9 mouse cellular contexts compared by ENCODE assay signal in the genomic region with DNA sequence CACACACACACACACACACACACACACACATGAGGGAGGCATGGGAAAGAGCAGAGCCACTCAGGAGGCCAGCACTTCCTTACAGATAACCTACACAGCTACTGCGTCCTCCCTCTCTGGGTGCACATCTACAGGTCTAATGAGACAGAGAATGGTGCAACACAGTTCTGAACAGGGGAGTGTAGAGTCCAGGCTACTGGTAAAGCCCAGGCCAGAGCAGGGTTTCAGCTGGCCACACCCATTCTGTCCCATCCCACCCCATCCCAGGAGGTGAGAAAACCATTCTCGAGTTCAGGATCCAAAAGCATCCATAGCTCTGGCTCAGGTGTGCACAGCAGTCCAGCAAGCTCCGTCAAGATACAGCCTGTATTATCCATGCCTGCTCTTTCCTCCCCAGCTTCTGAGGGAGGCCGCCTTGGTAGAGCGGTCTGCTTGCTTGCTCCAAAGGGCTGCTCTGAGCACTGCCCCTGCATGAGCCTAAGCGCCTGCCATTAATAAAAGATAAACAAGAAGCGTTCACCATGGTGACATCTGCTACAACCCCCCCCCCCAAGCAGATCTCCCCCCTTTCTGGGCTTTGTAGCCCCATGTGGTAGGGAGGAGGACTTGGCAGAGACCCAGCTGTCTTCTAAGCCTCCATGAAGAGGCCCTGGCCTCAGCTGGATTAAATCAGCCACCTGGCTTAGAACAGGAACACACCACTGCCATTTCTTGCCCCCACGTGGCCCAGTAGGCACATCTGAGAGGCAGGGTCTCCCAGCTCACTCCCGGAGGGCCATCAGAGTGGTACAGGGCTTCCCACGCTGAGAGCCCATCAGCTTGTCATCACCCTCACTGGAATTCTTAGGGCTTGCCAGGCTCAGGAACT.
DNase-seq lines count a peak whose midpoint lies in the region; ATAC-seq and TF ChIP-seq lines count a peak whose summit lies in the region.
"Had no signal": no experiment of that assay in that cellular context is flagged by ENCODE, and none has a peak within 500 bp of the region (broad histone marks: within the 10 kb centered on the region; RNA-seq: fewer than 3 reads in every experiment).

No protein-coding gene starts in this region.

- ATAC-seq in neural tube, embryonic 14.5 days (ENCODE audit: low read depth): peak; percentile 84

- H3K9me3 ChIP-seq in heart, embryonic 10.5 days: no peaks in the 10 kb centered on the region
- no peaks in the 10 kb centered on the region for H3K9me3 ChIP-seq in neural tube, embryonic 14.5 days (ENCODE audit: control insufficient read depth, low read length)

- intact Hi-C loops in gastrocnemius, adult 2 months (cut with DNase I): no loop called here
- intact Hi-C loops in left cerebral cortex, adult 2 months (cut with DNase I): no loop called here

- H3K36me3 ChIP-seq in heart, embryonic 10.5 days: peaks cover 3% of the 10 kb centered on the region; the same call in 1 of the 2 replicates
- no peaks in the 10 kb centered on the region for H3K36me3 ChIP-seq in neural tube, embryonic 14.5 days (ENCODE audit: control insufficient read depth, insufficient read depth, low read length)

- no peak for TF ChIP-seq CTCF in gastrocnemius, adult 2 months (IDR thresholded peaks at IDR 0.05)
- TF ChIP-seq CTCF in left cerebral cortex, adult 2 months (IDR thresholded peaks at IDR 0.05): no peak

- H3K4me2 ChIP-seq in neural tube, embryonic 14.5 days (ENCODE audit: low read depth, low read length): no peak overlapping the region

- H3K4me1 ChIP-seq in heart, embryonic 10.5 days: peaks cover 25% of the 10 kb centered on the region
- peaks cover 12% of the 10 kb centered on the region for H3K4me1 ChIP-seq in neural tube, embryonic 14.5 days (ENCODE audit: control insufficient read depth, insufficient read depth, low read length)

- 51% methylated on average over 10 of the region's 10 CpGs for WGBS in heart, embryonic 10.5 days
- WGBS in neural tube, embryonic 14.5 days: 33% methylated on average over 10 of the region's 10 CpGs

- H3K27ac ChIP-seq in gastrocnemius, adult 2 months: peak overlapping the region; percentile 53; the same call in 1 of the 2 replicates
- 0 out of 2 replicates have a peak overlapping the region, but pooled peaks have one; percentile 47 for H3K27ac ChIP-seq in heart, embryonic 10.5 days
- no peak overlapping the region for H3K27ac ChIP-seq in neural tube, embryonic 14.5 days (ENCODE audit: low read depth, low read length)
- H3K27ac ChIP-seq in left cerebral cortex, adult 2 months: no peak overlapping the region

- no peaks in the 10 kb centered on the region for H3K27me3 ChIP-seq in heart, embryonic 10.5 days (ENCODE audit: insufficient read depth, poor library complexity, severe bottlenecking)
- no peaks in the 10 kb centered on the region for H3K27me3 ChIP-seq in neural tube, embryonic 14.5 days (ENCODE audit: control insufficient read depth, insufficient read depth, low read length)

- no peak overlapping the region for H3K4me3 ChIP-seq in gastrocnemius, adult 2 months
- no peak overlapping the region for H3K4me3 ChIP-seq in heart, embryonic 10.5 days
- no peak overlapping the region for H3K4me3 ChIP-seq in neural tube, embryonic 14.5 days (ENCODE audit: low read depth, low read length)
- H3K4me3 ChIP-seq in left cerebral cortex, adult 2 months: no peak overlapping the region
- H3K4me3 ChIP-seq: myocyte had no signal

- DNase-seq in gastrocnemius, adult 2 months: peak; percentile 40
- DNase-seq in gastrocnemius, adult 8-10 months (ENCODE audit: low spot score in 2 of 2): no peak
- DNase-seq in adipocyte (ENCODE audit: low spot score): peak; percentile 35
- DNase-seq in heart, embryonic 10.5 days (ENCODE audit: low spot score): peak; percentile 82
- DNase-seq in layer of hippocampus, adult 9-11 months: peak; percentile 43
- no peak for DNase-seq in spleen, postnatal 14 days (ENCODE audit: low spot score in 2 of 2)
- no peak for DNase-seq in left cerebral cortex, adult 2 months (ENCODE audit: extremely low spot score in 1 of 2, low spot score in 2 of 2)

- no peak overlapping the region for H3K9ac ChIP-seq in neural tube, embryonic 14.5 days (replicated peaks; ENCODE audit: low read depth, low read length)

Comparison
In these comparisons a context has a peak if more than half of its experiments do, and no peak if none do; other contexts are left out.
1. DNase-seq: peak in gastrocnemius, adult 2 months (single experiment), adipocyte (single experiment), heart, embryonic 10.5 days (single experiment) and layer of hippocampus, adult 9-11 months (single experiment); none in gastrocnemius, adult 8-10 months (0 of 2), spleen, postnatal 14 days (0 of 2) and left cerebral cortex, adult 2 months (0 of 2).
2. H3K27ac ChIP-seq: peak in gastrocnemius, adult 2 months (single experiment) and heart, embryonic 10.5 days (single experiment); none in neural tube, embryonic 14.5 days (single experiment) and left cerebral cortex, adult 2 months (single experiment).